Mouse (Mus musculus): ENCODE measurements around the gene Ankrd6. TPM values are rescaled to one million over a fixed set of nuclear protein-coding genes. Genes with fewer than 3 reads are reported as not detected.

The Ankrd6 gene
- 12.6 and 12.7 TPM in 2 replicates for polyA plus RNA-seq (2016; fragmentation: Nextera tagmentation; extraction: Ambion mirVana)

GRCm38 (mm10) chr4:32950356-32951034 is at the start of gene Ankrd6:
Gene Ankrd6, minus strand, starts transcription at chr4:32950841.
- WGBS, result 0% methylated on average over 40 of the region's 66 CpGs
- peak; percentile 75 for ATAC-seq (ENCODE audit: insufficient number of reproducible peaks, insufficient read depth, low FRiP score, low TSS enrichment)
- no peaks in the 10 kb centered on the region for H3K9me3 ChIP-seq
- peak within 1 kb of the TSS; percentile 84 for H3K4me2 ChIP-seq (replicated peaks)
- peak within 1 kb of the TSS; percentile 63 for H3K4me3 ChIP-seq
- H3K9ac ChIP-seq, result peak within 1 kb of the TSS; percentile 61
- no peaks in the 10 kb centered on the region for H3K36me3 ChIP-seq
- no peaks in the 10 kb centered on the region; the same call in 1 of the 2 replicates for H3K27me3 ChIP-seq
- H3K4me1 ChIP-seq, result peaks cover 11% of the 10 kb centered on the region
- no peak within 1 kb of the TSS for H3K27ac ChIP-seq

- 95% methylated on average over 8 of the region's 8 CpGs for WGBS
- Histone ChIP-seq H3K4me1 (no peaks in the 10 kb centered on the region), H3K36me3 (no peaks in the 10 kb centered on the region), H3K4me3 (no peak overlapping the region), H3K27ac (no peak overlapping the region), H3K9me3 (no peaks in the 10 kb centered on the region), H3K9ac (no peak overlapping the region), H3K4me2 (replicated peaks) (no peak overlapping the region), H3K27me3 (no peaks in the 10 kb centered on the region)
- no peak for ATAC-seq (ENCODE audit: insufficient number of reproducible peaks, insufficient read depth, low FRiP score, low TSS enrichment)
Observed at GRCm38 (mm10) chr4:32998996-32999395, 48.4 kb upstream of the Ankrd6 start.

- H3K27me3 ChIP-seq, result no peaks in the 10 kb centered on the region
- no peaks in the 10 kb centered on the region for H3K9me3 ChIP-seq
- H3K4me1 ChIP-seq, result no peaks in the 10 kb centered on the region
- 91% methylated on average over 5 of the region's 5 CpGs for WGBS
- ATAC-seq (ENCODE audit: insufficient number of reproducible peaks, insufficient read depth, low FRiP score, low TSS enrichment), result no peak
- H3K4me3 ChIP-seq, result no peak overlapping the region
- no peaks in the 10 kb centered on the region for H3K36me3 ChIP-seq
- no peak overlapping the region for H3K27ac ChIP-seq
- H3K4me2 ChIP-seq (replicated peaks), result no peak overlapping the region
- no peak overlapping the region for H3K9ac ChIP-seq
Observed at GRCm38 (mm10) chr4:32997571-32997970, 46.9 kb upstream of the Ankrd6 start.

- Histone ChIP-seq H3K4me1 (no peaks in the 10 kb centered on the region), H3K27ac (no peak overlapping the region), H3K4me3 (no peak overlapping the region), H3K4me2 (replicated peaks) (no peak overlapping the region), H3K36me3 (no peaks in the 10 kb centered on the region), H3K9me3 (no peaks in the 10 kb centered on the region), H3K9ac (no peak overlapping the region), H3K27me3 (no peaks in the 10 kb centered on the region)
- no peak for ATAC-seq (ENCODE audit: insufficient number of reproducible peaks, insufficient read depth, low FRiP score, low TSS enrichment)
- 96% methylated on average over 5 of the region's 5 CpGs for WGBS
Observed at GRCm38 (mm10) chr4:32996083-32996482, 45.4 kb upstream of the Ankrd6 start.

GRCm38 (mm10) chr4:32994168-32994567 is 43.5 kb upstream of the Ankrd6 start:
- Histone ChIP-seq H3K27ac (no peak overlapping the region), H3K4me2 (replicated peaks) (no peak overlapping the region), H3K9ac (no peak overlapping the region), H3K27me3 (no peaks in the 10 kb centered on the region), H3K9me3 (no peaks in the 10 kb centered on the region), H3K4me1 (no peaks in the 10 kb centered on the region), H3K36me3 (no peaks in the 10 kb centered on the region), H3K4me3 (no peak overlapping the region)
- ATAC-seq (ENCODE audit: insufficient number of reproducible peaks, insufficient read depth, low FRiP score, low TSS enrichment), result no peak
- WGBS, result 68% methylated on average over 3 of the region's 3 CpGs

GRCm38 (mm10) chr4:32989346-32989745 is 38.7 kb upstream of the Ankrd6 start:
- H3K36me3 ChIP-seq, result no peaks in the 10 kb centered on the region
- H3K4me2 ChIP-seq (replicated peaks), result no peak overlapping the region
- no peaks in the 10 kb centered on the region for H3K9me3 ChIP-seq
- H3K27me3 ChIP-seq, result no peaks in the 10 kb centered on the region
- H3K27ac ChIP-seq, result no peak overlapping the region
- H3K9ac ChIP-seq, result no peak overlapping the region
- H3K4me3 ChIP-seq, result no peak overlapping the region
- ATAC-seq (ENCODE audit: insufficient number of reproducible peaks, insufficient read depth, low FRiP score, low TSS enrichment), result no peak
- peaks cover 8% of the 10 kb centered on the region for H3K4me1 ChIP-seq
- WGBS, result 84% methylated on average over 2 of the region's 2 CpGs

GRCm38 (mm10) chr4:32987006-32987405 is 36.4 kb upstream of the Ankrd6 start:
- Histone ChIP-seq H3K9me3 (no peaks in the 10 kb centered on the region), H3K4me2 (replicated peaks) (no peak overlapping the region), H3K4me1 (peaks cover 8% of the 10 kb centered on the region), H3K4me3 (no peak overlapping the region), H3K36me3 (no peaks in the 10 kb centered on the region), H3K9ac (no peak overlapping the region), H3K27ac (no peak overlapping the region), H3K27me3 (no peaks in the 10 kb centered on the region)
- WGBS, result 43% methylated on average over 3 of the region's 3 CpGs
- ATAC-seq (ENCODE audit: insufficient number of reproducible peaks, insufficient read depth, low FRiP score, low TSS enrichment), result no peak

GRCm38 (mm10) chr4:32985684-32986083 is 35.0 kb upstream of the Ankrd6 start:
- peaks cover 10% of the 10 kb centered on the region; the same call in 1 of the 2 replicates for H3K27me3 ChIP-seq
- peaks cover 10% of the 10 kb centered on the region for H3K4me1 ChIP-seq
- H3K9me3 ChIP-seq, result no peaks in the 10 kb centered on the region
- H3K4me3 ChIP-seq, result no peak overlapping the region
- H3K9ac ChIP-seq, result no peak overlapping the region
- no peak for ATAC-seq (ENCODE audit: insufficient number of reproducible peaks, insufficient read depth, low FRiP score, low TSS enrichment)
- H3K27ac ChIP-seq, result no peak overlapping the region
- no peaks in the 10 kb centered on the region for H3K36me3 ChIP-seq
- H3K4me2 ChIP-seq (replicated peaks), result 0 out of 2 replicates have a peak overlapping the region, but pooled peaks have one; percentile 11
- WGBS, result 10% methylated on average over 3 of the region's 3 CpGs

- H3K9me3 ChIP-seq, result no peaks in the 10 kb centered on the region
- peak overlapping the region; percentile 99 for H3K4me2 ChIP-seq (replicated peaks)
- peak overlapping the region; percentile 24; the same call in 1 of the 2 replicates for H3K9ac ChIP-seq
- 8% methylated on average over 13 of the region's 13 CpGs for WGBS
- H3K4me1 ChIP-seq, result peaks cover 10% of the 10 kb centered on the region
- H3K4me3 ChIP-seq, result peak overlapping the region; percentile 82
- H3K27ac ChIP-seq, result peak overlapping the region; percentile 50; the same call in 1 of the 2 replicates
- H3K27me3 ChIP-seq, result peaks cover 12% of the 10 kb centered on the region; the same call in 1 of the 2 replicates
- no peak for ATAC-seq (ENCODE audit: insufficient number of reproducible peaks, insufficient read depth, low FRiP score, low TSS enrichment)
- no peaks in the 10 kb centered on the region for H3K36me3 ChIP-seq
Observed at GRCm38 (mm10) chr4:32984801-32985675, 34.4 kb upstream of the Ankrd6 start.

- no peak for ATAC-seq (ENCODE audit: insufficient number of reproducible peaks, insufficient read depth, low FRiP score, low TSS enrichment)
- peak overlapping the region; percentile 82 for H3K4me3 ChIP-seq
- H3K27ac ChIP-seq, result no peak overlapping the region; the same call in 1 of the 2 replicates
- WGBS, result under 1% methylated on average over 13 of the region's 13 CpGs
- peak overlapping the region; percentile 99 for H3K4me2 ChIP-seq (replicated peaks)
- no peaks in the 10 kb centered on the region for H3K9me3 ChIP-seq
- H3K27me3 ChIP-seq, result peaks cover 12% of the 10 kb centered on the region; the same call in 1 of the 2 replicates
- peak overlapping the region; percentile 77 for H3K9ac ChIP-seq
- peaks cover 10% of the 10 kb centered on the region for H3K4me1 ChIP-seq
- no peaks in the 10 kb centered on the region for H3K36me3 ChIP-seq
Observed at GRCm38 (mm10) chr4:32984242-32984641, 33.6 kb upstream of the Ankrd6 start.

GRCm38 (mm10) chr4:32983176-32984155 is 32.8 kb upstream of the Ankrd6 start:
- ATAC-seq (ENCODE audit: insufficient number of reproducible peaks, insufficient read depth, low FRiP score, low TSS enrichment), result peak; percentile 49
- Histone ChIP-seq H3K27ac (peak overlapping the region; percentile 86), H3K36me3 (no peaks in the 10 kb centered on the region), H3K4me2 (replicated peaks) (peak overlapping the region; percentile 99), H3K4me3 (peak overlapping the region; percentile 82), H3K27me3 (peaks cover 12% of the 10 kb centered on the region; the same call in 1 of the 2 replicates), H3K4me1 (peaks cover 10% of the 10 kb centered on the region), H3K9me3 (no peaks in the 10 kb centered on the region), H3K9ac (peak overlapping the region; percentile 77)
- under 1% methylated on average over 81 of the region's 94 CpGs for WGBS

All from embryonic facial prominence, embryonic 12.5 days (tissue).